Mouse (Mus musculus) spleen, adult 2 months (tissue): ENCODE results near the gene Anks6.

Experiments used
- CTCF ChIP-seq: fragments of 200-500 bp; IDR thresholded peaks from 2 replicates; pipeline ENCODE4 v1.5.1; 2011; ENCODE audit warnings: mild to moderate bottlenecking, inconsistent platforms; ENCODE audit not compliant: insufficient read depth, insufficient read length, insufficient replicate concordance; ENCODE audit errors: extremely low read depth
- POLR2A ChIP-seq: fragments of 200-500 bp; IDR thresholded peaks from 2 replicates; pipeline ENCODE4 v1.6.1; 2011; ENCODE audit warnings: low read depth, low read length, inconsistent platforms

- TF ChIP-seq CTCF (no peak), POLR2A (no peak)
These were observed 56.4 kb downstream of the Anks6 start for GRCm38 (mm10) chr4:47000626-47001395.
